Mouse (Mus musculus): ENCODE data around the gene Slc25a28.

DNA sequence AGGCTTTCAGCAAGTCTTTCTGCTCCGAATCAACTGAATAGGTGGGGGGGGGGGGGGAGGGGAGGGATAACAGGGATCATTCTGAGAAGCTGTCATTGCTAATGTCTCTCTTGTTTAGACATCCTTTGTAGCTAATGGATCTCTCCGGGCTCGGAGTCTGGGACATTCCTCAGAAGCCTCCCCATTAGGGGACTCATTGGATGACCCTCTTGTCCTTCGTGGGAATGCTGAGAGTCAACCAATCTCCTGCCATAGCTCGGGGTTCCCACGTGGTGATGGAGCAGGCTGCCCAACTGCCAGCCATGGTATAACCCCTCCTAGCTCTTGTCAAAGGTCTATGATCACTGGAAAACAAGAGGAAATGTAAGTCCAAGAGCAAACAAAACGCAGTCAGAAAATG, 27.8 kb downstream of the Slc25a28 start:
- TF ChIP-seq CTCF (IDR thresholded peaks at IDR 0.05; ENCODE audit: borderline replicate concordance, extremely low read depth, insufficient read depth, insufficient read length), result no peak
- TF ChIP-seq POLR2A (IDR thresholded peaks at IDR 0.05; ENCODE audit: borderline replicate concordance, extremely low read depth, insufficient read depth, insufficient read length, poor library complexity, severe bottlenecking), result no peak

Data from brain, embryonic 14.5 days (tissue).